Comparison of ENCODE assay signal across 8 mouse cellular contexts in genomic region chr8:86756948-86757733, GRCm38 (mm10). TPM values are rescaled to one million over a fixed set of nuclear protein-coding genes. Genes with fewer than 3 reads are reported as not detected.
DNase-seq lines count a peak whose midpoint lies in the region; ATAC-seq and TF ChIP-seq lines count a peak whose summit lies in the region.

No protein-coding gene starts in this region.

- H3K27ac ChIP-seq in embryonic facial prominence, embryonic 10.5 days (replicated peaks), result 0 out of 2 replicates have a peak overlapping the region, but pooled peaks have one; percentile 30
- peak overlapping the region; percentile 22 for H3K27ac ChIP-seq in lung, postnatal 0 days (ENCODE audit: low read length)

- peak overlapping the region; percentile 9 for H3K4me2 ChIP-seq in lung, postnatal 0 days (replicated peaks; ENCODE audit: low read depth, low read length)

- peak overlapping the region; percentile 26; the same call in 1 of the 2 replicates for H3K4me3 ChIP-seq in embryonic facial prominence, embryonic 10.5 days
- H3K4me3 ChIP-seq in lung, postnatal 0 days (ENCODE audit: low read depth, low read length), result no peak overlapping the region

- peak; percentile 33 to 37 for DNase-seq in cerebellum, adult 18-20 months
- DNase-seq in embryonic facial prominence, embryonic 10.5 days (ENCODE audit: low spot score), result peak; percentile 18
- peak; percentile 6 for DNase-seq in heart, postnatal 25 days (ENCODE audit: low spot score)
- peak; percentile 73 to 79 for DNase-seq in kidney, postnatal 36 days
- peak; percentile 49 for DNase-seq in lung, postnatal 0 days (ENCODE audit: low spot score)
- DNase-seq in retina, postnatal 1 day, result peak; percentile 57
- no peak for DNase-seq in testis, postnatal 14 days (ENCODE audit: low spot score)

- H3K36me3 ChIP-seq in embryonic facial prominence, embryonic 10.5 days (replicated peaks), result no peaks in the 10 kb centered on the region
- H3K36me3 ChIP-seq in lung, postnatal 0 days (ENCODE audit: insufficient read depth, low read length), result no peaks in the 10 kb centered on the region

- ATAC-seq in cerebellum, adult (ENCODE audit: insufficient number of reproducible peaks, low FRiP score, low TSS enrichment), result no peak
- peak; percentile 58 for ATAC-seq in lung, postnatal 0 days

- intact Hi-C loops in heart, postnatal 25 days (cut with DNase I), result no loop called here

- no peak overlapping the region for H3K9ac ChIP-seq in lung, postnatal 0 days (replicated peaks; ENCODE audit: low read depth)

- H3K4me1 ChIP-seq in embryonic facial prominence, embryonic 10.5 days, result peaks cover 6% of the 10 kb centered on the region; the same call in 1 of the 2 replicates
- H3K4me1 ChIP-seq in lung, postnatal 0 days (ENCODE audit: insufficient read depth, low read depth, low read length), result peaks cover 4% of the 10 kb centered on the region; the same call in 1 of the 2 replicates

- no peak for TF ChIP-seq CTCF in lung, postnatal 0 days (IDR thresholded peaks at IDR 0.05)

- peaks cover 5% of the 10 kb centered on the region; the same call in 1 of the 2 replicates for H3K27me3 ChIP-seq in embryonic facial prominence, embryonic 10.5 days (replicated peaks; ENCODE audit: low read depth, poor library complexity, severe bottlenecking)
- H3K27me3 ChIP-seq in lung, postnatal 0 days (replicated peaks; ENCODE audit: insufficient read depth, low read length), result no peaks in the 10 kb centered on the region

- 24% methylated on average over 23 of the region's 23 CpGs for WGBS in embryonic facial prominence, embryonic 10.5 days
- 24% methylated on average over 23 of the region's 23 CpGs for WGBS in lung, postnatal 0 days

- no peaks in the 10 kb centered on the region for H3K9me3 ChIP-seq in embryonic facial prominence, embryonic 10.5 days
- H3K9me3 ChIP-seq in lung, postnatal 0 days (ENCODE audit: low read length), result no peaks in the 10 kb centered on the region

- TF ChIP-seq EP300 in lung, postnatal 0 days (IDR thresholded peaks at IDR 0.05), result no peak

RNA-seq across cellular contexts. Expression of gene Siah1a, which starts 11.4 kb away (rescaled TPM):
- polyA plus RNA-seq in embryonic facial prominence, embryonic 10.5 days (2016; fragmentation: Nextera tagmentation; extraction: Ambion mirVana), result 49.3 and 50.5 TPM in 2 replicates
- 10 to 100 TPM; 14.9 to 15.6 TPM for total RNA-seq in heart, postnatal 25 days (2021)
- polyA plus RNA-seq in lung, postnatal 0 days (2015; fragmentation: Nextera tagmentation; extraction: Ambion mirVana), result 43.3 and 50.3 TPM in 2 replicates

RNA-seq across cellular contexts. Expression of gene Gm10638, which starts 11.6 kb away (rescaled TPM):
- 4.6 and 4.8 TPM in 2 replicates for polyA plus RNA-seq in embryonic facial prominence, embryonic 10.5 days (2016; fragmentation: Nextera tagmentation; extraction: Ambion mirVana)
- total RNA-seq in heart, postnatal 25 days (2021), result 1 to 10 TPM; 2.1 to 3.0 TPM
- 8.5 and 9.5 TPM in 2 replicates for polyA plus RNA-seq in lung, postnatal 0 days (2015; fragmentation: Nextera tagmentation; extraction: Ambion mirVana)
